Mouse (Mus musculus) left cerebral cortex, adult 11 months (tissue): ENCODE results near the gene Clasp1.

ENCODE experiments used
- DNase-seq: peaks from one replicate; pipeline ENCODE4 v3.0.0; 2022; ENCODE audit warnings: low spot score

Clasp1 gene

GRCm38 (mm10) chr1:118402966-118403365 lies 14.1 kb downstream of the Clasp1 start:
- DNase-seq, result no peak

DNA sequence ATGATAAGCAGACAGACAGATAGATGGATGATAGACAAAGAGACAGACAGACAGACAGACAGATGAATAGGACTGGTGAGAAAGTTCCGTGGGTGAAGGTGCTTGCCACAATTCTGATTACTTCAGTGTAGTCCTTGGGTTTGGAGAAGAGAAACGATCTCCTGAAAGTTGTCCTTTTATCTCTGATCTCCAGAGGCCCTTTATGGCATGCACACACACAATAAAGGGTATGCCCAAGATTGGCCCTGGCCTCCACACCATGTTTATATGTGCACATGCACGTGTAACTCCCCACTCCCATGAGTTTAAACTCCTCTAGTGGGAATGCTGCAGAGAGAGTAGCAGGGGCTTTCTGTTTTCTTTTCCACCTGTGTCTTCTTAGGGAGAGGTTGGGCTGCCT lies 14.6 kb downstream of the Clasp1 start:
- DNase-seq, result no peak

DNA sequence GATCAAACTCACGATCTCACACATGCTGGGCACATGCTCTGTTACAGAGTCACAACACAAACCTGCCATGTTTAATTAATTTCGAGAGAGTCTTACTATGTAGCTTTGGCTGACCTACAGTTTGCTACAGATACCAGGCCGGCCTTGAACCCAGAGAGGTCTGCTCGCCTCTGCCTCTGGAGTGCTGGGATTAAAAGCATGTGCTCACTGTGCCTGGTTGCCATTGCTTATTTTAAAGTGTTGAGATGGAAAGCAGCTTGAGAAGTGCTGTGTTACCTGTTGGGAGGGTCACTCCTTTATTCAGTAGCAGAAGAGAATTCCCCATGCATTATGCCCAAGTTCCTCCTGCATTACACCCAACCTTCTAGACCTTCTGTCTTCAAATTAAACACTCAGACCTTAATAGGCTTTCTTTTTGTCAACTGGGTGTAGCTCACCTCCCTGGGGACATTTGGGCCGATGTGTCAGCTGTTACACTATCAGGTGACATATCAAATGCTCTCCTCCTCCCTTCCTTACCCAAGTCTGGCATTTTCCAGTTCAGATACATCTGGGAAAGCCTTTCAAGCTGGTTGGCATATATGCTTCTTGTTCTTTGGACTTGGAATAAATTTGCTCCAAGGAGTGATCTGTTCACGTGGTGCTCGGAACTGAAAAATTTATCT lies 18.9 kb downstream of the Clasp1 start:
- DNase-seq, result no peak

DNA sequence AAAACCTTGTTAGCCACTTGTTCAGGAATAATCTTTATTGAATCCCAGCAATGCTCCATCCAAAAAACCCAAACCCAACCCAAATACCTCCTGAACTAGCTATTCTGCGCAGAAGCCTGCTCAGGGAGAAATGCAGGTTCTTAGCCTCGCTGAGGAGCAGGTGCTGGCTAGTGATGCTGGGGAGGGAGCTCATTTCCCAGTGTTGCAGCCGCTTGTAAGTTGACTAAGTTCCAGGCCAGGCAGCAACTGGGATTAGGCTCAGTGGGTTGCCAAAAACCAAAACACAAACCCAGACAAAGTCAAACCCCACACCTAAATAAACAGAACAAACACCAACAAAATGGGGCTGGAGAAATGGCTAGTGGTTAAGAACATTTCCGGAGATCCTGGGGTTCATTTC lies 20.4 kb downstream of the Clasp1 start:
- DNase-seq, result no peak

- DNase-seq, result no peak
Observed at GRCm38 (mm10) chr1:118410824-118411223, 22.0 kb downstream of the Clasp1 start.

GRCm38 (mm10) chr1:118413169-118413568 lies 24.3 kb downstream of the Clasp1 start:
- DNase-seq, result no peak

GRCm38 (mm10) chr1:118417047-118417730 lies 28.3 kb downstream of the Clasp1 start:
- no peak for DNase-seq

DNA sequence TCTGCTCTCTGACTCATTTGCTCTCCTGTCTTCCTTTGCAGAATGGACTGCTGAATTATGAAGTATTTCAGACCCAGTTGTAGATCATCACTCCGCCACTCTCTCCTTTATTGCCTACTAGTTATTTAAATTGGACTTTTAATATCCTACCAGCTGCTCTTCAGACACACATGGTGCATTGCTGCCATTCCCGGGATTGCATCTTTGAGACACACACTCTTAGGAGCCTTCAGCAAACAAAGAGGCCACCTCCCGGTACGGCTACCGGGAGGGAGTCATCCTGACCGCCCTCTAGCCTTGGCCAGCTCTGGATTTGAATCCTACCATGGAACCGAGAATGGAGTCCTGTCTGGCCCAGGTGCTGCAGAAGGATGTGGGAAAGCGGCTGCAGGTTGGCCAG lies 30.5 kb downstream of the Clasp1 start:
- DNase-seq, result no peak

- no peak for DNase-seq
Observed at GRCm38 (mm10) chr1:118421149-118421548, 32.3 kb downstream of the Clasp1 start.

DNA sequence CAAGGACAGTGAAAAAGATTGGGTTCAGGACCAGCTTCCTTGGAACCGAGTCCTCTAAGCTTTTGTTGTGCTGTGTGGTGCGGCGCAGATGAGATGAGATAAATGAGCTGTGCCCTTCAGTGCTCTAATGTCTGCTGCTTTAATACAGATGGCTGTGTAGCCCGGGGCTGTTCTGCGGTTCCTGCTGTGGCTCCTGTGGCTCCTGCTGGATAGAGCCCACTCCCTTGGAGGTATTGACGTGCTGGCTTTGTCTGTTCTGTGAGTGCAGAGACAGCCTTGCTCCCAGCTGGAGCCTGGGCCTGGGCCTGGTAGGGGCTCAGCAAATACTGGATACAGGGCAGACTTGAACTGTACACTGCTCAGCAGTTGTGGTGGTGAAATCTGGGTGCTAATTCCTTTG lies 34.0 kb downstream of the Clasp1 start:
- no peak for DNase-seq

GRCm38 (mm10) chr1:118425982-118426381 lies 37.1 kb downstream of the Clasp1 start:
- DNase-seq, result no peak

GRCm38 (mm10) chr1:118428354-118429084 lies 39.7 kb downstream of the Clasp1 start:
- no peak for DNase-seq

- no peak for DNase-seq
Observed at GRCm38 (mm10) chr1:118431548-118431947, 42.7 kb downstream of the Clasp1 start.

- no peak for DNase-seq
Observed at GRCm38 (mm10) chr1:118435001-118435473, 46.2 kb downstream of the Clasp1 start.

GRCm38 (mm10) chr1:118437856-118438255 lies 49.0 kb downstream of the Clasp1 start:
- DNase-seq, result no peak

- DNase-seq, result no peak
Observed at GRCm38 (mm10) chr1:118438332-118438731, 49.5 kb downstream of the Clasp1 start.

- no peak for DNase-seq
Observed at GRCm38 (mm10) chr1:118440547-118440946, 51.7 kb downstream of the Clasp1 start.

- no peak for DNase-seq
Observed at GRCm38 (mm10) chr1:118444420-118444819, 55.6 kb downstream of the Clasp1 start.

GRCm38 (mm10) chr1:118444988-118445387 lies 56.1 kb downstream of the Clasp1 start:
- no peak for DNase-seq

DNA sequence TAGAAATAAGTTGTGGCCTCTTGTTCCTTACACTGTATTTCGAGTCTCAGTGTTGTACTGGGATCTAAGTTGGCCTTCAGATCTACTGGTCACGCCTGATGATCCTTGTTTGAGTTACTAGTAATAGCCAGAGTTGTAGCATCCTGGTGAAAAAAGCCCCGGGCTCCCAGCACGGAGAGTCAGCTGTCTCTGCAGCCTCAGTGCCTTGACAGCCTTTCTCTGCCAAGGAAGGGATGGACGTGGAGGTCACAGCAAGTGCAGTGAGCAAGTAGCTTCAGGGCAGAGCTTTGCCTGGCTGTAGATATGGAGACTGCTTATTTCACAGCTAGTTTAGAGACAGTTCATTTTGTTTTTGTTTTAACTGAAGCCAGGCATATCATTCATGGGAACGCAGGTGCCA lies 56.6 kb downstream of the Clasp1 start:
- no peak for DNase-seq

GRCm38 (mm10) chr1:118446006-118446405 lies 57.1 kb downstream of the Clasp1 start:
- no peak for DNase-seq

GRCm38 (mm10) chr1:118447131-118447530 lies 58.3 kb downstream of the Clasp1 start:
- no peak for DNase-seq

DNA sequence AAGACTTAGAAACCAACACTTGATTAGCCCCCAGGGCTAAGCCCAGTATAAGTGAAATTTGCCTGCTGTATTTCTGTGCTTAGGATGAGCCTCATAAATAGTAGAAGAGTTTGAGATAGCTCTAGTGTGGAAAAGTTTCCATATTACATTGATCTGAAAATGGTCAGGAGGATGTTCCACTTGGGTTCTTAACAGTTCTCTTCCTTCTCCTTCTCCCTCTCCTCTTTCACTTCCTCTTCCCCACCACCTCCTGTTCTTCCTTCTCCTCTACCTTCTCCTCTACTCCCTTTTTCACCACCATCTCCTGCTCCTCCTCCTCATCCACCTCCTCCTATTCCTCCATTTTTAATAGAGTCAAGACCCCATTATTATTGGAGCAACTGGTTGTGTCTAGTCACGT lies 59.4 kb downstream of the Clasp1 start:
- no peak for DNase-seq
